Mouse (Mus musculus): Measurements from ENCODE around the gene Pfas.
"Not testable (repeated sequence)": the region's sequence is repeated elsewhere in the genome, so short reads cannot be mapped to it uniquely, and the experiment has no call there.

Gene Pfas

GRCm38 (mm10) chr11:68939451-68940304 lies 68.6 kb downstream of the Pfas start:
- peak; percentile 92 for DNase-seq (ENCODE audit: low read depth)

- DNase-seq (ENCODE audit: low read depth) = not testable (repeated sequence)
These were observed 71.3 kb downstream of the Pfas start for GRCm38 (mm10) chr11:68936951-68937350.

Measured in fibroblast of lung, adult 2 months (primary cell).